Mouse (Mus musculus) heart, adult 10 weeks (tissue): ENCODE results near the gene Timd4. TPM values are rescaled to one million over a fixed set of nuclear protein-coding genes. Genes with fewer than 3 reads are reported as not detected.

Experiments used
- polyA plus RNA-seq: library from polyadenylated mRNA; stranded (reverse); fragments of 350-450 nt; fragmentation: Illumina TruSeq; extraction: RNeasy Lipid Tissue Mini Kit (QIAGEN cat#74804); gene quantifications from one replicate; pipeline ENCODE4 v1.2.3, GENCODE M21; 2014; ENCODE audit warnings: low read depth, low replicate concordance

The Timd4 gene
- polyA plus RNA-seq = 2.8 TPM

DNA sequence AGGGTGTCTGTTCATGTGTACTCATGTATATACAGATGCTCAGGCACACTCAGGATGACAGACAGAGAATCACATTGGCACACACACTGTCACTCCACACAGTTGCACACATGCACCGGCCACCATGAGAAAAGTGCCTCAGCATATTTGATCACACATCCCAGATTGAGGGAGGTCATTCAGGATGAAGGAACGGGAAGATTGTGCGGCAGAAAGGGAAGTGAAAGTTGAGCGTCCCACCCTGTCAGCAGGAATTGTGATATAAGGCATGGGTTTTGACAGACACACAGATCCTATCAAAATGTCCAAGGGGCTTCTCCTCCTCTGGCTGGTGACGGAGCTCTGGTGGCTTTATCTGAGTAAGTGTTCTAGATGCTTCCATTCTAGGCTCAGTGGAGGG is at the start of gene Timd4:
TSS of gene Timd4 (plus strand) at position 290 of the 400 bp plus-strand sequence.

Other genes with a start within 250 kb of the Timd4 start
- not detected for gene BC053393, start 239.3 kb upstream of the Timd4 start, polyA plus RNA-seq
- gene Dppa1, start 181.5 kb upstream of the Timd4 start, polyA plus RNA-seq = not detected
- gene Timd2, start 103.7 kb upstream of the Timd4 start, polyA plus RNA-seq = not detected
- gene Havcr1, start 75.7 kb upstream of the Timd4 start, polyA plus RNA-seq = not detected